Mouse (Mus musculus): ENCODE data around the gene Chaf1a.

DNA sequence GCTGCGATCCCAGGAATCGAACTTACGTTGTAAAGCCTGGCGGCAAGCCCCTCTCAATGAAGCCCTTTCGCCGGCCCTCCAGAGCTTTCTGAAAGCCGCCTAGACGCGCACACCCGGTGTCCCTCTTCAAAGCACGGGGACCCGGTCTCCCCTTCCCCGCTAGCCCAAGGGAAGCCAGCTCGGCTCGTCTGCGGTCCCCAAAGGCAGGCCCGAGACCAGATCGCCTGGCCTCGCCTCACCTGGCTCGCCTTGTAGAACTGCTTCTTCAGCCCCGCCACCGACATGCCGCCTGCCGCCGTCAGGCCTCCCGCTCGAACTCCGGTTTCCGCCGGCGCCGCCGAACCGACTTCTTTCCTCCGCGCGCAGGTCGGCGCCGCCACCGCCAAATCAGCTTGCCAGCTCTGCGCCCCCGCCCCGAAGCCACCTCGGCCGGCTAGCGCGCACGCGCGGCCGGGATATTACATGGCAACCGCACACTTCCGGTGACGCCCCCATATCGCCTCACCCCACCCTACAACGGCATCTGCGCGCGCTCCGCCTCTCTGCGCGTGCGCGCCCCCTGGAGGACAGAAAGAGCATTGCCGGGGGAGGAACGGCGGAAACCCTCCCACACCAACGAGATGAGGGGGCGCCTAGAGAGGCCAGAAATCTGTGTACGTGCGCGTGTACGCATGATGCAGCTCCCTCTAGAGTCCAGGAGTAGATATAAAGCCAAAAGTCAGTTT lies 3.9 kb upstream of the Chaf1a start, which contains the start of gene Sh3gl1:
- TF ChIP-seq CTCF (IDR thresholded peaks at IDR 0.05; ENCODE audit: insufficient read depth, low read depth, low read length) (peak; percentile 97), POLR2A (IDR thresholded peaks at IDR 0.05; ENCODE audit: insufficient read depth, low read depth, low read length) (peak; percentile 91)

All from olfactory bulb, adult 2 months (tissue).